Mouse (Mus musculus) CH12.LX (cell line): ENCODE data around the gene 5830473C10Rik. TPM values are rescaled to one million over a fixed set of nuclear protein-coding genes. Genes with fewer than 3 reads are reported as not detected.

Source experiments
- DNase-seq: peaks from one replicate; pipeline ENCODE4 v3.0.0-alpha.2; 2013; ENCODE audit errors: extremely low read depth
- H3K27ac ChIP-seq: 2 replicates; pipeline ENCODE4 v1.5.1; 2012; ENCODE audit warnings: low read depth, mild to moderate bottlenecking, control low read depth, moderate library complexity; ENCODE audit not compliant: insufficient read depth
- H3K27me3 ChIP-seq: replicated peaks from 2 replicates; pipeline ENCODE3; 2012; ENCODE audit warnings: inconsistent platforms
- H3K36me3 ChIP-seq, 2 experiments: replicated peaks in 1 of 2; 2 replicates each; pipeline versions ENCODE3 to v1.6.1; 2012; ENCODE audit warnings: inconsistent platforms in 1 of 2, low read length in 1 of 2, mild to moderate bottlenecking in 1 of 2, mixed read lengths in 1 of 2, moderate library complexity in 1 of 2; ENCODE audit not compliant: control insufficient read depth in 1 of 2, insufficient read depth in 1 of 2
- H3K4me1 ChIP-seq, 2 experiments: 2 replicates each; pipeline ENCODE4 v1.6.1; 2012; ENCODE audit warnings: inconsistent platforms in 1 of 2, moderate library complexity in 1 of 2; ENCODE audit not compliant: insufficient read depth in 2 of 2, control insufficient read depth in 1 of 2
- H3K4me2 ChIP-seq: 2 replicates; pipeline ENCODE4 v1.6.1; 2012; ENCODE audit warnings: low read depth, mild to moderate bottlenecking, control low read depth; ENCODE audit not compliant: poor library complexity, insufficient read depth, severe bottlenecking
- H3K4me3 ChIP-seq, 3 experiments: fragments of 150-350 bp in 1 of 3; sonication (generic) in 1 of 3; replicated peaks in 1 of 3; 2 replicates each; pipeline versions ENCODE3 to v1.5.1; 2011 to 2012; ENCODE audit warnings: low read depth in 2 of 3, low read length in 2 of 3, mild to moderate bottlenecking in 2 of 3, moderate library complexity in 2 of 3, control low read depth in 1 of 3, improper control_type of control experiment in 1 of 3, inconsistent platforms in 1 of 3, mixed read lengths in 1 of 3; ENCODE audit not compliant: poor library complexity in 1 of 3
- H3K79me2 ChIP-seq: replicated peaks from 2 replicates; pipeline ENCODE4 v1.6.1; 2012; ENCODE audit warnings: mild to moderate bottlenecking, moderate library complexity; ENCODE audit not compliant: control insufficient read depth, poor library complexity, insufficient read depth, severe bottlenecking; ENCODE audit errors: extremely low read depth
- H3K9ac ChIP-seq: 2 replicates; pipeline ENCODE4 v1.6.1; 2012; ENCODE audit warnings: low read depth, mild to moderate bottlenecking, control low read depth, moderate library complexity; ENCODE audit not compliant: insufficient read depth
- H3K9me3 ChIP-seq: replicated peaks from 2 replicates; pipeline ENCODE3; 2012; ENCODE audit warnings: low read length, inconsistent platforms, mixed read lengths
- BHLHE40 ChIP-seq: IDR thresholded peaks from 2 replicates; pipeline ENCODE4 v1.6.1; 2011; ENCODE audit warnings: mild to moderate bottlenecking, low read depth, low read length, improper control_type of control experiment
- E2F4 ChIP-seq: IDR thresholded peaks from 2 replicates; pipeline ENCODE4 v1.6.1; 2011; ENCODE audit warnings: low read depth, low read length, improper control_type of control experiment; ENCODE audit not compliant: insufficient replicate concordance
- ELF1 ChIP-seq: IDR thresholded peaks from 2 replicates; pipeline ENCODE4 v1.6.1; 2014; ENCODE audit warnings: low read depth, mild to moderate bottlenecking, inconsistent platforms, low read length, improper control_type of control experiment
- EP300 ChIP-seq: IDR thresholded peaks from 2 replicates; pipeline ENCODE4 v1.6.1; 2011; ENCODE audit warnings: low read length, improper control_type of control experiment
- ETS1 ChIP-seq: conservative IDR thresholded peaks from 2 replicates; pipeline ENCODE4 v1.6.1; 2012; ENCODE audit warnings: low read depth, mild to moderate bottlenecking, inconsistent platforms, low read length, improper control_type of control experiment, moderate library complexity
- GABPA ChIP-seq: IDR thresholded peaks from 2 replicates; pipeline ENCODE4 v1.6.1; 2012; ENCODE audit warnings: low read depth, low read length, improper control_type of control experiment, inconsistent platforms; ENCODE audit not compliant: insufficient replicate concordance
- HCFC1 ChIP-seq: IDR thresholded peaks from 2 replicates; pipeline ENCODE4 v1.6.1; 2012; ENCODE audit warnings: low read depth, mild to moderate bottlenecking, inconsistent platforms, low read length, improper control_type of control experiment
- JUND ChIP-seq: conservative IDR thresholded peaks from 2 replicates; pipeline ENCODE4 v1.6.1; 2011; ENCODE audit warnings: low read depth, low read length, improper control_type of control experiment
- MAFK ChIP-seq: IDR thresholded peaks from 2 replicates; pipeline ENCODE4 v1.6.1; 2011; ENCODE audit warnings: low read length, improper control_type of control experiment; ENCODE audit not compliant: insufficient replicate concordance
- MXI1 ChIP-seq: IDR thresholded peaks from 2 replicates; pipeline ENCODE4 v1.6.1; 2011; ENCODE audit warnings: mild to moderate bottlenecking, low read depth, low read length, improper control_type of control experiment
- MYC ChIP-seq: IDR thresholded peaks from 2 replicates; pipeline ENCODE4 v1.6.1; 2011; ENCODE audit warnings: low read depth, mild to moderate bottlenecking, improper control_type of control experiment, low read length
- POLR2A ChIP-seq: IDR thresholded peaks from 2 replicates; pipeline ENCODE4 v1.6.1; 2011; ENCODE audit warnings: low read depth, mild to moderate bottlenecking, improper control_type of control experiment, low read length
- RAD21 ChIP-seq: IDR thresholded peaks from 2 replicates; pipeline ENCODE4 v1.6.1; 2011; ENCODE audit warnings: low read depth, mild to moderate bottlenecking, low read length, improper control_type of control experiment, moderate library complexity
- TBP ChIP-seq: conservative IDR thresholded peaks from 2 replicates; pipeline ENCODE4 v1.6.1; 2011; ENCODE audit warnings: low read depth, low read length, improper control_type of control experiment
- USF1 ChIP-seq: IDR thresholded peaks from 2 replicates; pipeline ENCODE4 v1.6.1; 2014; ENCODE audit warnings: low read depth, mild to moderate bottlenecking, inconsistent platforms, low read length, improper control_type of control experiment
- ZMIZ1 ChIP-seq: IDR thresholded peaks from 2 replicates; pipeline ENCODE4 v1.6.1; 2012; ENCODE audit warnings: low read depth, mild to moderate bottlenecking, inconsistent platforms, low read length, improper control_type of control experiment
- dilution Hi-C: fragments of 300-500 bp; cut with MboI; formaldehyde crosslinking; loops from 2 replicates; pipeline ENCODE4 v1.14.3; 2020; ENCODE audit warnings: low sequenced_read_pairs; ENCODE audit not compliant: extremely low pct_unique_long_range_greater_than_20kb, extremely low pct_ligation_motif_present
- in situ Hi-C: fragments of 300-500 bp; cut with MboI; formaldehyde crosslinking; loops from 3 replicates; pipeline ENCODE4 v1.14.3; 2019; ENCODE audit warnings: low sequenced_read_pairs, low pct_ligation_motif_present, low pct_unique_long_range_greater_than_20kb, mixed read lengths
- polyA plus RNA-seq: library from polyadenylated mRNA; unstranded; fragments of >175 nt; gene quantifications from 2 replicates; pipeline ENCODE4 v1.2.1, GENCODE M21; 2012; ENCODE audit warnings: low read depth; ENCODE audit not compliant: insufficient read length
- total RNA-seq, 2 experiments: library from RNA; depleted of rRNA; stranded (reverse); fragments of 300-350 nt in 1 of 2; fragments of >200 nt in 1 of 2; gene quantifications; 2 replicates each; pipeline ENCODE4 v1.2.3; 2012 to 2014

The 5830473C10Rik gene
- total and polyA plus RNA-seq, 3 experiments = 0.83 to 3.8 (median 2.0) TPM

DNA sequence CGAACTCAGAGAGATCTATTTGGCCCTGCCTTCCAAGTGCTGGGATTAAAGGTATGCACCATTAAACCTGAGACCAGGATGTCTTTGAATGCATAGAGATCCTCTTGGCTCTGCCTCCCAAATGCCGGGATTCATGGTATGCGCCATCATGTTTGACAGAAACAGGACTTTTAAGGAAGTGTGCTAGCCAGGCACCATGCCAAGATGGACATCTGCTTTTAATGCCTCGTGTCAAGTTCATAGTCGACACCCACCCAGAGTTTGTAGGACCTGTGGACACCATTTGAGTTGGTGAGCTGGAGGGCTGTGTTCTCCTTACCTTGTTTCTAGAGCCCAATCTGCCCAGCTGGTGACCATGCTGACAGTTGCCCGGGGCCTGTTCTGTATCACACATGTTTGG lies 31.0 kb downstream of the 5830473C10Rik start:
- Histone ChIP-seq H3K9me3 (no peaks in the 10 kb centered on the region), H3K4me3 (no peak overlapping the region), H3K4me1 (peaks cover 10 to 44% of the 10 kb centered on the region in 2 experiments), H3K27me3 (no peaks in the 10 kb centered on the region), H3K27ac (no peak overlapping the region), H3K4me2 (no peak overlapping the region), H3K79me2 (no peaks in the 10 kb centered on the region), H3K9ac (no peak overlapping the region), H3K36me3 (peaks cover under 1 to 40% of the 10 kb centered on the region in 2 experiments)
- no peak for TF ChIP-seq E2F4
- TF ChIP-seq JUND = no peak
- TF ChIP-seq HCFC1 = no peak
- no peak for TF ChIP-seq USF1
- TF ChIP-seq ETS1 = no peak
- no peak for TF ChIP-seq TBP
- no peak for TF ChIP-seq GABPA
- no peak for TF ChIP-seq ELF1
- no peak for TF ChIP-seq RAD21
- no peak for DNase-seq
- dilution Hi-C loops (no loop called here), in situ Hi-C loops (no loop called here)

DNA sequence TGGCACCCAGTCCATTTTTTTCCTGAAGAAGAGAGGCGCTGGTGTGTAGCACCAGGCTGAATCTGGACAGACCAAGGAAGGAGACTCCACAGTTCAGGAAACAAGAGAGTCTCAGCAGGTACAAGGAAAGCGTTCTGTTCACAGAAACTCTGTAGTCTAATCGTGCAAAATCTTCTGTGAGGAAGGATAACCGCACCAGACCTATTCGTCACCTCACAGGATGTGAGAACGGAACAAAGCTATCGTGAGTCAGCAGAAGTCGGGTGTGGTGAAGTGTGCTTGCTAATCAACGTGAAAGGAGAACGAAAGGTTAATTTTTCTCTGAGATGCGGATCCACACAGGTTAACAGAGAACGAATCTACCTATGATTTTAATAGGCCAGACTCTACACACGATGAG lies 34.0 kb downstream of the 5830473C10Rik start:
- Histone ChIP-seq H3K4me1 (peaks cover 3 to 30% of the 10 kb centered on the region in 2 experiments), H3K9ac (no peak overlapping the region; the same call in 1 of the 2 replicates), H3K79me2 (no peaks in the 10 kb centered on the region), H3K9me3 (no peaks in the 10 kb centered on the region), H3K27ac (peak overlapping the region; percentile 65; the same call in 1 of the 2 replicates), H3K36me3 (peaks cover 6 to 53% of the 10 kb centered on the region in 2 experiments), H3K4me3 (no peak overlapping the region), H3K27me3 (no peaks in the 10 kb centered on the region), H3K4me2 (peak overlapping the region; percentile 92)
- peak; percentile 80 for DNase-seq
- dilution Hi-C loops (no loop called here), in situ Hi-C loops (loop anchor here (5.0 kb wide), 1 partner anchor 47 kb away; the partner anchor contains the start of gene Rassf6)
- TF ChIP-seq BHLHE40 (peak; percentile 84), MYC (peak; percentile 56; the same call in 1 of the 2 replicates), RAD21 (no peak), MAFK (peak; percentile 94), EP300 (peak; percentile 39; the same call in 1 of the 2 replicates), ZMIZ1 (no peak), ELF1 (no peak), MXI1 (no peak), ETS1 (peak; percentile 80), POLR2A (peak; percentile 28; the same call in 1 of the 2 replicates)
